Mouse (Mus musculus) C2C12 (cell line): ENCODE data around the gene Arrdc1. TPM values are rescaled to one million over a fixed set of nuclear protein-coding genes. Genes with fewer than 3 reads are reported as not detected.

Experiments used
- H3K27me3 ChIP-seq: one replicate; pipeline ENCODE4 v1.6.1; 2011; ENCODE audit not compliant: control insufficient read depth, insufficient read depth, insufficient read length
- H3K36me3 ChIP-seq: one replicate; pipeline ENCODE4 v1.6.1; 2011; ENCODE audit not compliant: control insufficient read depth, insufficient read depth
- H3K4me3 ChIP-seq: one replicate; pipeline ENCODE4 v1.5.1; 2011; ENCODE audit warnings: mild to moderate bottlenecking, control low read depth; ENCODE audit not compliant: poor library complexity, insufficient read depth, severe bottlenecking
- H3K79me2 ChIP-seq: one replicate; pipeline ENCODE4 v1.6.1; 2011; ENCODE audit not compliant: control insufficient read depth, insufficient read depth
- H3K79me3 ChIP-seq: one replicate; pipeline ENCODE4 v1.6.1; 2011; ENCODE audit warnings: low read depth, control low read depth
- H3ac ChIP-seq: one replicate; pipeline ENCODE3; 2011; ENCODE audit warnings: low read depth; ENCODE audit not compliant: control insufficient read depth, insufficient read length
- CEBPB ChIP-seq: IDR thresholded peaks from one replicate; pipeline ENCODE4 v1.6.1; 2011; ENCODE audit warnings: low read depth, mild to moderate bottlenecking, control low read depth, moderate library complexity
- CTCF ChIP-seq: IDR thresholded peaks from one replicate; pipeline ENCODE4 v1.5.1; 2011; ENCODE audit not compliant: control insufficient read depth, insufficient read depth, insufficient read length
- FOSL1 ChIP-seq: IDR thresholded peaks from one replicate; pipeline ENCODE4 v1.8.0; 2011; ENCODE audit warnings: mild to moderate bottlenecking, low read length; ENCODE audit not compliant: poor library complexity, insufficient read depth, severe bottlenecking
- MAX ChIP-seq: IDR thresholded peaks from one replicate; pipeline ENCODE4 v1.6.1; 2011; ENCODE audit warnings: mild to moderate bottlenecking, control low read depth
- MYOD1 ChIP-seq: IDR thresholded peaks from one replicate; pipeline ENCODE4 v1.6.1; 2011; ENCODE audit warnings: low read depth; ENCODE audit not compliant: control insufficient read depth, insufficient read length
- MYOG ChIP-seq: IDR thresholded peaks from one replicate; pipeline ENCODE4 v1.6.1; 2011; ENCODE audit not compliant: control insufficient read depth, insufficient read length; ENCODE audit errors: extremely low read depth
- USF1 ChIP-seq: IDR thresholded peaks from one replicate; pipeline ENCODE4 v1.6.1; 2011; ENCODE audit warnings: low read depth, mild to moderate bottlenecking, control low read depth, moderate library complexity
- polyA plus RNA-seq: library from polyadenylated mRNA; unstranded; fragments of >200 nt; fragmentation: generic; extraction: Trizol; gene quantifications from one replicate; pipeline ENCODE4 v1.2.1, GENCODE M21; 2012; ENCODE audit warnings: missing spikeins

Arrdc1 gene
- polyA plus RNA-seq, 1 experiment = 6.6 TPM

GRCm38 (mm10) chr2:24901055-24901454 lies 34.0 kb downstream of the Arrdc1 start:
- H3K79me3 ChIP-seq = peaks cover 96% of the 10 kb centered on the region
- TF ChIP-seq FOSL1 (no peak), MYOD1 (no peak), MAX (no peak), MYOG (no peak), CEBPB (no peak), CTCF (no peak), USF1 (no peak)

DNA sequence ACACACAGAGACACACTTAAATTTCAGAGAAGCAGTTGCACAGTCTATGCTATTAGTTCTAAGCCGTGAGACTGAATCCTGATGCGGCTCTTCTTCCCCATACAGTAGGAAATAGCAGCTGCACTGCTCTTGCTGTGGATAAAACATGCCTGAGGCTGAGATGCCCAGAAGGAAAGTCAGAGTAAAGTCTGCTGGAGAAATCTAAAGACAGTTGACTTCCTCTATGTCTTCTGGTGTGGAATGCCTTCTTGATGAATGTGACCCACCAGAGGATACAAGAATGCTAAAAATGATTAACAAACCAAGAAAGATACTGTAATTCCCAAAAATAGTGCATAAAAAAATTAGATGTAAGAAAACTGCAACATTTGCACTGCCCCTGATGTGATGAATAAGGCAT lies 35.8 kb downstream of the Arrdc1 start:
- TF ChIP-seq MYOG (no peak), USF1 (no peak), CEBPB (no peak), CTCF (no peak), FOSL1 (no peak), MAX (no peak), MYOD1 (no peak)
- Histone ChIP-seq H3K79me2 (peaks cover 100% of the 10 kb centered on the region), H3K27me3 (no peaks in the 10 kb centered on the region), H3K79me3 (peaks cover 95% of the 10 kb centered on the region), H3K36me3 (peaks cover 9% of the 10 kb centered on the region), H3K4me3 (no peak overlapping the region), H3ac (no peak overlapping the region)

More at GRCm38 (mm10) chr2:24901055-24901454, 34.0 kb downstream of the Arrdc1 start:
- peaks cover 9% of the 10 kb centered on the region for H3K36me3 ChIP-seq
- no peak overlapping the region for H3K4me3 ChIP-seq
- no peak overlapping the region for H3ac ChIP-seq
- H3K27me3 ChIP-seq = no peaks in the 10 kb centered on the region
- H3K79me2 ChIP-seq = peaks cover 100% of the 10 kb centered on the region

DNA sequence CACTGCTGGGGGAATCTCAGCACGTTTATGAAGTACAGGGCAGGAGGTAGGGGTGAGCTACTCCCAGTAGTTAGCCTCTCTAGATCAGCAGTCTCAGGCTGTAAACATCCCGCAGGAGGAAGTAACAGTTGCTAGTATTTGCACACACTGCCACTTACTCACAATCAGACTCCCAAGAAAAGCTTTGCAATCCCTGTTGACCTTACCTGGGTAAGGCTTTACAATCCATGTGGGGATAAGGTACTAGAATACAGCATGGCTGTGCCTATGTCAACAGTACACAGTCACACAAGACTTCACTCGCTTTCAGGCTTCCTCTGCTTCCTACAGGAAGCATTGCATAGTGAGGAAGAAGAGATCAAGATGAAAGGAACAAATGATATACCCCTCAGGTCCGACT lies 38.3 kb downstream of the Arrdc1 start:
- no peak overlapping the region for H3K4me3 ChIP-seq
- TF ChIP-seq MYOD1 = no peak
- no peak for TF ChIP-seq MAX
- no peak for TF ChIP-seq USF1
- TF ChIP-seq MYOG = no peak
- no peak for TF ChIP-seq CTCF
- TF ChIP-seq FOSL1 = no peak
- TF ChIP-seq CEBPB = no peak
- H3K79me2 ChIP-seq = peaks cover 100% of the 10 kb centered on the region
- H3K27me3 ChIP-seq = no peaks in the 10 kb centered on the region
- peaks cover 9% of the 10 kb centered on the region for H3K36me3 ChIP-seq
- no peak overlapping the region for H3ac ChIP-seq
- H3K79me3 ChIP-seq = peaks cover 98% of the 10 kb centered on the region

DNA sequence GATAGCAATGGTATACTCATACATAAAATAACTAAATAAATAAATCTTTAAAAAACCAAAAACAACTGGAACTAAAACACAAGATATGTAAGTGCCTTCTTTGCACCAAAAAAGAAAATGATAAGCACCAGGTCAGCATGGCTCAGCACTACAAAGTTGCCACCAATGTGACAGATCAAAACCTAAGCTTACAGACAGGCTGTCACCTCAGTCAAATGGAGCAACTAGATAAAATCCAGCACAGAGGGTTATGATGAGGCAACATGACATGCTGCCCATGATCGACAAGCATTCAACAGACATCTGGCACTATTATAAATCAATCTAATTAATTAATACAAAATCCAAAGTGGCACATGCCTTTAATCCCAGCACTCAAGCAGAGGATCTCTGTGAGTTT lies 40.8 kb downstream of the Arrdc1 start:
- peaks cover 97% of the 10 kb centered on the region for H3K79me3 ChIP-seq
- H3K36me3 ChIP-seq = peaks cover 3% of the 10 kb centered on the region
- no peaks in the 10 kb centered on the region for H3K27me3 ChIP-seq
- no peak for TF ChIP-seq MAX
- no peak for TF ChIP-seq CTCF
- TF ChIP-seq FOSL1 = no peak
- no peak for TF ChIP-seq USF1
- TF ChIP-seq MYOG = no peak
- TF ChIP-seq MYOD1 = no peak
- no peak for TF ChIP-seq CEBPB
- no peak overlapping the region for H3K4me3 ChIP-seq
- no peak overlapping the region for H3ac ChIP-seq
- H3K79me2 ChIP-seq = peaks cover 100% of the 10 kb centered on the region

- TF ChIP-seq USF1 = no peak
- TF ChIP-seq MAX = no peak
- no peaks in the 10 kb centered on the region for H3K27me3 ChIP-seq
- peaks cover 95% of the 10 kb centered on the region for H3K79me2 ChIP-seq
- H3ac ChIP-seq = no peak overlapping the region
- H3K36me3 ChIP-seq = no peaks in the 10 kb centered on the region
- H3K79me3 ChIP-seq = peaks cover 91% of the 10 kb centered on the region
- no peak overlapping the region for H3K4me3 ChIP-seq
Measured at GRCm38 (mm10) chr2:24892318-24892717, 42.7 kb downstream of the Arrdc1 start.

DNA sequence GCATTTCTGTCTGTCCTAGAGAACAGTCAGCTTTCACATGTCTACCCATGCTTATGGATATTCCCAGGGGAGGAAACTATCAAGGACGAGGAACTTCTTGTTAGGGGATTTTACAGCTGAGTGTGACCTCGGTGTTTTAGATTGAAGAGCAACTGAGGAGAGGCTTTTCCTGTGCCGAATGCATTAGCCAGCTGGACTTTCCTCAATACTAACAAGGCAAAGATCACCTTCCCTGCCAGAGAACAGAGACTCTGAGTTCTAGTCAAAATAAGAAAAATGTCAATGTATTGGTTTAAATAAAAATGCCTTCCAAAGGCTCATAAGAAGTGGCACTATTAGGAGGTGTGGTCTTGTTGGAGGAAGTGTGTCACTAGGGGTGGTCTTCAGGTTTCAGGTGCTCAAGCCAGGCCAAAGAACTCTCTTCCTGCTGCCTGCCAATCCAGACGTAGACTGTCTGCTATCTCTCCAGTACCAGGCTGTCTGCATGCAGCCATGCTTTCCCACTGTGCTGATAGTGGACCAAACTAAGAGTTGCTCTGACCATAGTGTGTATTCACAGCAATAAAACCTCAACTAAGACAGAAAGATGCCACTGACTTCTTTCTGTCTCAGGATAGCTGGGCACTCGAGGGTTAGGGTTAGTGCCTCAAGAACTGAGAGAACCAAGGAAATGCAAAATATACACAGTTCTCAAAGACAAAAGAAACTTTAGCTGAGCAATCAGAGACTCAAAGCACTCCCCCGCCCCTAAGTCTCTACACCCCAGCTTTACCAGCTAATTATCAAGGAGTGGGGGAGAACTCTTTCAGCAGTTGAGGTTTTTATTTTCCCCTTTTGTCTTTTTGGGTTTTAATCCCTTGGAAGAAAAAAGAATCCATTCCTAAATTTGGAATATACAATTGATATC lies 44.3 kb downstream of the Arrdc1 start:
- Histone ChIP-seq H3K79me3 (peaks cover 80% of the 10 kb centered on the region), H3K79me2 (peaks cover 94% of the 10 kb centered on the region), H3K36me3 (peaks cover 11% of the 10 kb centered on the region), H3ac (no peak overlapping the region), H3K4me3 (no peak overlapping the region), H3K27me3 (no peaks in the 10 kb centered on the region)
- TF ChIP-seq MAX = no peak
